Mouse (Mus musculus): Measurements from ENCODE around the gene Lrrc55.

DNA sequence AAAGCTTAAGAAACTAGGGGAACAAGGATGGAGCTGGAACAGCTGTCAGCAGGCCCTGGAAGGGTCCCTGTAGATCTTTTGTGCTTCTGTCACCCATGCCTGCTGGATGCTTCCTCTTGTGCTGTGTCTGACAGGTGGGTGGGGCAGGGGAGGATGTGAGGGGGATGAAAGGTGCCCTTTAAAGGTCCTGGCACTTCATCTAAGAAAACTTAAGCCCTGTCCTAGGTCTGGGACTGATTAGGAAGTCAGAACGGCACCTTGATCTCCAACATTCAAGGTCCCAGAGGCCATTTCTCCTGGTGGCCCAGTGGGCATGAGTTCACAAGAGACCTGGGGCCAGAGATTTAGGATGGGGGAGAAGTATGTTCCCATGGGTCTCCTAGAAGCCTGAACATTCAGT lies at the start of gene Lrrc55:
- no peak for TF ChIP-seq CTCF (IDR thresholded peaks at IDR 0.05; ENCODE audit: insufficient read depth, low read depth, low read length)
- TF ChIP-seq POLR2A (IDR thresholded peaks at IDR 0.05; ENCODE audit: insufficient read depth, low read depth, low read length) = no peak

Measured in olfactory bulb, adult 2 months (tissue).